Mouse (Mus musculus) spleen, postnatal 10 days (tissue): ENCODE measurements around the gene 4933402N03Rik.

Experiments
- DNase-seq, 2 experiments: peaks; one replicate each; pipeline ENCODE4 v3.0.0; 2021 to 2022; ENCODE audit warnings: low spot score in 2 of 2

4933402N03Rik gene

DNA sequence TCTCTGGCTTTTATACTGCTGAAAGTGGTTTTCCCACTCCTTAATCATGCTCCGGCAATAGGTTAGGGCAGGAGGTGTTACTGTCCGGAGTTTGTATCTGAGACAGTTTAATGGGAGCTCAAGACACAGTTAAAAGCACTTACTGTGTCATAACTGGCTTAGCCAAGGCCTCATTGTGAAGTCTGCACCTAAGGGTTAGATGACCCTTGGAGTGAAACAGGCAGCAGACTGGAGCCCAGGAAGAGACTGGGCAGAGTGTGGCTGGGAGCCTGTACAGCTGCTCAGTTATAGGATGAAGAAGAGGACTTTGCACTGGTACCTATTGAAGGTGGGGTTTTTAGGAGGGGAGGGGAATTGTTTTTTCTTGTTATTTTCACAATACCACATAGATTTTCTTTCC lies at the start of gene 4933402N03Rik:
Gene 4933402N03Rik, minus strand, starts transcription at position 101 of the 400 bp plus-strand sequence.
- DNase-seq = no peak

DNA sequence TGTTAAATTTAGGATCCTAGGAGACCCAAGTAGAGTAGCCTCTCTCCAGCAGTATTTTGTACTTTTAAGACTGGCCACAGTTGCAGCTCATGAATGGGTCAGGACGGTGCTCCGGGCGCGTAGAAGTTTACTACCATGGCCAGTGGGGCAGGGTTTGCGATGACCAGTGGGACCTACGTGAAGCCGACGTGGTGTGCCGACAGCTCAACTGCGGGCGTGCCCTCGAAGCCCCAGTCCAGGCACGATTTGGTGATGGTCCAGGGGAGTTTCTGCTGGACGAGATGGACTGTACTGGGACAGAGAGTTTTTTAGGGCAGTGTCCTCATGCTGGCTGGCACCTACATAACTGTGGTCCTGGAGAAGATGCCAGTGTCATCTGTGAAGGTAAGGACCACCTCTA lies 41.9 kb upstream of the 4933402N03Rik start:
- DNase-seq = no peak

DNA sequence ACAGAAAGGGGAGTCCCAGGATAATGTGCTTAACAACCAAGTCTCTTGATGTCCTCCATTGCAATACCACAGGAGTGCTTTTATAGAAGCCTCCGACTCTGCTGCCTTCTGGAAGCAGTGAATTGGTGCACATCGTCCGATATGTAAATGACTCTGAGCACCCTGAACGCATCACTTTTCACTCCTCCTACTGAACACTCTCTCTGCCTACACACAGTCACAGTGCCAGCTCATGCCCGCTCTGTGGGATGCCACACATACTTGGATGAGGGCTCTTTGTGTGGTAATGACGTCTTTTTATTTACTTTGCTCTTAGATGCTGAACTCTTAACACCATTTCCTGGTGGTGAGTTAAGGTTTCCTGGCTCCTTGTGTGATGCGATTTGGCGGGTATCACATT lies 40.9 kb upstream of the 4933402N03Rik start:
- no peak for DNase-seq

GRCm38 (mm10) chr7:131184339-131184738 lies 38.2 kb upstream of the 4933402N03Rik start:
- DNase-seq = no peak

GRCm38 (mm10) chr7:131182685-131183084 lies 36.6 kb upstream of the 4933402N03Rik start:
- DNase-seq = peak; percentile 8 to 56

GRCm38 (mm10) chr7:131174121-131174520 lies 28.0 kb upstream of the 4933402N03Rik start, which contains the start of gene 5430419D17Rik:
5430419D17Rik (plus strand) TSS chr7:131174402.
- DNase-seq = no peak

DNA sequence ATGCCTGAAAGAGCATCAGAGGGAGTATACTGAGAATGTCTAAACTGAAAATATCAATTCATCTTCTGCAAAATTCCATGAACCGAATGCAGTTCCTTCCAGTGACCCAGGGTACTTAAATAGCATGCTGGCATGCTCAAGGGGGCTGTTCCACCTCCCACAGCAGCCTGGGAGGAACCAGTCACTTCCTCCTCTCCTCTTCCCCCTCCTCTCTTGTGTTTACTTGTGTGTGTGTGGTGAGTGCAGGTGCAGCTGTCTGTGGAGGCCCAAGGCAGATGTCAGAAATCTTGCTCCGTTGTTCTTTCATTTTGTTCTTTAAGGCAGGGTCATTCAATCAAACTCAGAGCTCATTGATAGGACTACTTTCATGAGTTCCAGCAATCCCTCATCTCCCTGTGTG lies 23.0 kb upstream of the 4933402N03Rik start:
- DNase-seq = no peak

- DNase-seq = no peak
Observed at GRCm38 (mm10) chr7:131167771-131168170, 21.7 kb upstream of the 4933402N03Rik start.

GRCm38 (mm10) chr7:131162251-131162650 lies 16.1 kb upstream of the 4933402N03Rik start:
- no peak for DNase-seq

- DNase-seq = no peak
Observed at GRCm38 (mm10) chr7:131153044-131153443, 6.9 kb upstream of the 4933402N03Rik start.

- DNase-seq = no peak
Observed at GRCm38 (mm10) chr7:131150179-131150578, 4.1 kb upstream of the 4933402N03Rik start.

DNA sequence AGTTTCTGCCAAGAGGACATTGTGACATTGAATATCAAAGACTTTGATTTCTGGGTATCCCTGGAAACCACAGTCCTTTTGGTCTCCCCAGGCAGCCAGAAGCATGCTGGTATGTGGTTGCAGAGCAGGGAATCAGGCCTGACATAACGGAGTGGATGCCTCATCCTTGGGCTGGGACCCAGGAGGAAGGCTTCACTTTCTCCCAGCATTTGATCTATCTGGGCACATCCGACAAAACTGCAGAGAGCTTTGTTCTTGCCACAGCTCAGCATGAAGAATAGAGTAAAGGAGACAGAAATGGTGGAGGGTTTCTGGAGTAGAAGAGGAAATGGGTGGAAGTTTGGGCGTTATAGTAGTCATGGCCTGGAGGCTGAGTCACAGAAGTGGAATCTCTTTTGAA lies 12.9 kb downstream of the 4933402N03Rik start:
- DNase-seq = no peak

DNA sequence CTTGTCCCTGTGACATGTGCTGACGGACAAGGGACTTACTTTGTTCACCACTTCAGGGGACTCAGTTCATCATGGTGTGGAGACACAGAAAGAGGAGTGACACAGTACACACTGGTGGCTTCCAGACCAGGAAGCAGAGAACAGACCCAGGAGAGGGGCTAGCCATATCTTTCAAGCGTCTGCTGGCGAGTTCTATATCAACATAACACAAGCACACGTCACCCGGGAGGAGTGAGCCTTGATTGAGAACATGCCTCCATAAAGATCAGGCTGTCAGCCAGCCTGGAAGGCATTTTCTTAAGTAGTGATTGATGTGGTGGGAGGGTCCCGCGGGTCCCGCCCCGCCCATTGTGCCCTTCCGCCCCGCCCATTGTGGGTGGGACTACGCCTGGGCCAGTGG lies 16.1 kb downstream of the 4933402N03Rik start:
- DNase-seq = no peak

- no peak for DNase-seq
Observed at GRCm38 (mm10) chr7:131122210-131122807, 23.8 kb downstream of the 4933402N03Rik start.

- DNase-seq = no peak
Observed at GRCm38 (mm10) chr7:131114434-131114833, 31.7 kb downstream of the 4933402N03Rik start.

GRCm38 (mm10) chr7:131113676-131114075 lies 32.4 kb downstream of the 4933402N03Rik start:
- DNase-seq = no peak

- DNase-seq = peak; percentile 6 to 53
Observed at GRCm38 (mm10) chr7:131112486-131112885, 33.6 kb downstream of the 4933402N03Rik start.
